Mouse (Mus musculus) intestine, embryonic 16.5 days (tissue): Measurements from ENCODE around the gene Cyp4f13. TPM values are rescaled to one million over a fixed set of nuclear protein-coding genes. Genes with fewer than 3 reads are reported as not detected.

ENCODE experiments used
- ATAC-seq: fragments of 200-750 bp; cut with Nextera tagmentation; 2 replicates; pipeline ENCODE4 v1.8.0; 2017; ENCODE audit warnings: moderate TSS enrichment, moderate library complexity
- H3K27ac ChIP-seq: fragments of 300-500 bp; sonication (generic); 2 replicates; pipeline ENCODE4 v1.5.1; 2014; ENCODE audit warnings: mild to moderate bottlenecking, low read length
- H3K27me3 ChIP-seq: fragments of 300-500 bp; sonication (generic); replicated peaks from 2 replicates; pipeline ENCODE4 v1.6.1; 2014; ENCODE audit warnings: low read length, control low read depth, mixed read lengths; ENCODE audit not compliant: control insufficient read depth, insufficient read depth
- H3K36me3 ChIP-seq: fragments of 300-500 bp; sonication (generic); 2 replicates; pipeline ENCODE4 v1.6.1; 2014; ENCODE audit warnings: low read length, control low read depth; ENCODE audit not compliant: control insufficient read depth, insufficient read depth
- H3K4me1 ChIP-seq: fragments of 300-500 bp; sonication (generic); 2 replicates; pipeline ENCODE4 v1.6.1; 2014; ENCODE audit warnings: low read length, control low read depth, mixed read lengths; ENCODE audit not compliant: control insufficient read depth, insufficient read depth
- H3K4me2 ChIP-seq: fragments of 300-500 bp; sonication (generic); 2 replicates; pipeline ENCODE4 v1.6.1; 2014; ENCODE audit warnings: low read depth, low read length, control low read depth
- H3K4me3 ChIP-seq: fragments of 300-500 bp; sonication (generic); 2 replicates; pipeline ENCODE4 v1.5.1; 2014; ENCODE audit warnings: mild to moderate bottlenecking, low read length
- H3K9ac ChIP-seq: fragments of 300-500 bp; sonication (generic); 2 replicates; pipeline ENCODE4 v1.6.1; 2014; ENCODE audit warnings: low read depth, low read length
- H3K9me3 ChIP-seq: fragments of 300-500 bp; sonication (generic); 2 replicates; pipeline ENCODE4 v1.6.1; 2016; ENCODE audit warnings: low read length, control low read depth; ENCODE audit not compliant: control insufficient read depth
- WGBS: fragments of 180-500 bp; shearing (Covaris S2); extraction: QIAGEN DNeasy Blood & Tissue Kit; methylation state at CpG from one replicate; pipeline ENCODE4 v1.1.7; 2014; 5-methylcytosine and 5-hydroxymethylcytosine counted together
- polyA plus RNA-seq: library from polyadenylated mRNA; unstranded; fragments of >200 nt; fragmentation: Nextera tagmentation; extraction: Ambion mirVana; gene quantifications from 2 replicates; pipeline ENCODE4 v1.2.1, GENCODE M21; 2015

The Cyp4f13 gene
- polyA plus RNA-seq, 1 experiment from 2014 or later = 30.5 TPM

- no peaks in the 10 kb centered on the region for H3K27me3 ChIP-seq
- 77% methylated on average over 11 of the region's 11 CpGs for WGBS
- no peaks in the 10 kb centered on the region for H3K36me3 ChIP-seq
- no peak overlapping the region for H3K4me3 ChIP-seq
- ATAC-seq = no peak
- no peak overlapping the region for H3K27ac ChIP-seq
- H3K9me3 ChIP-seq = no peaks in the 10 kb centered on the region
- H3K4me2 ChIP-seq = no peak overlapping the region
- no peak overlapping the region for H3K9ac ChIP-seq
- H3K4me1 ChIP-seq = peaks cover 13% of the 10 kb centered on the region
Observed at GRCm38 (mm10) chr17:32951006-32951405, 3.8 kb upstream of the Cyp4f13 start.

GRCm38 (mm10) chr17:32950136-32950535, 2.9 kb upstream of the Cyp4f13 start:
- no peak for ATAC-seq
- H3K27ac ChIP-seq = no peak overlapping the region
- H3K36me3 ChIP-seq = no peaks in the 10 kb centered on the region
- WGBS = 93% methylated on average over 3 of the region's 3 CpGs
- H3K4me3 ChIP-seq = no peak overlapping the region
- H3K4me1 ChIP-seq = peaks cover 13% of the 10 kb centered on the region
- no peaks in the 10 kb centered on the region for H3K9me3 ChIP-seq
- no peaks in the 10 kb centered on the region for H3K27me3 ChIP-seq
- no peak overlapping the region for H3K4me2 ChIP-seq
- no peak overlapping the region for H3K9ac ChIP-seq

- WGBS = 50% methylated on average over 9 of the region's 9 CpGs
- ATAC-seq = no peak; the same call in 1 of the 2 replicates
- Histone ChIP-seq H3K27ac (peak overlapping the region; percentile 77), H3K9me3 (no peaks in the 10 kb centered on the region), H3K4me2 (peak overlapping the region; percentile 92), H3K4me3 (peak overlapping the region; percentile 74), H3K4me1 (peaks cover 15% of the 10 kb centered on the region), H3K36me3 (no peaks in the 10 kb centered on the region), H3K9ac (peak overlapping the region; percentile 89), H3K27me3 (no peaks in the 10 kb centered on the region)
Observed at GRCm38 (mm10) chr17:32946716-32947115, 486 bp downstream of the Cyp4f13 start.

- Histone ChIP-seq H3K4me2 (no peak overlapping the region), H3K9ac (no peak overlapping the region), H3K4me1 (peaks cover 15% of the 10 kb centered on the region), H3K27ac (no peak overlapping the region), H3K4me3 (no peak overlapping the region), H3K9me3 (no peaks in the 10 kb centered on the region), H3K27me3 (no peaks in the 10 kb centered on the region), H3K36me3 (no peaks in the 10 kb centered on the region)
- ATAC-seq = no peak
- WGBS = 72% methylated on average over 3 of the region's 3 CpGs
Observed at GRCm38 (mm10) chr17:32944402-32945035, 2.7 kb downstream of the Cyp4f13 start.

- Histone ChIP-seq H3K4me1 (peaks cover 15% of the 10 kb centered on the region), H3K9me3 (no peaks in the 10 kb centered on the region), H3K27ac (no peak overlapping the region), H3K27me3 (no peaks in the 10 kb centered on the region), H3K4me2 (no peak overlapping the region), H3K9ac (no peak overlapping the region), H3K36me3 (no peaks in the 10 kb centered on the region), H3K4me3 (no peak overlapping the region)
- WGBS = 92% methylated on average over 3 of the region's 3 CpGs
- ATAC-seq = no peak
Observed at GRCm38 (mm10) chr17:32943661-32944060, 3.5 kb downstream of the Cyp4f13 start.

GRCm38 (mm10) chr17:32939831-32940230, 7.4 kb downstream of the Cyp4f13 start:
- no peak overlapping the region for H3K4me2 ChIP-seq
- H3K4me3 ChIP-seq = no peak overlapping the region
- ATAC-seq = no peak
- H3K4me1 ChIP-seq = 0 out of 2 replicates have a peak, but pooled peaks cover 2% of the 10 kb centered on the region
- WGBS = 84% methylated on average over 4 of the region's 4 CpGs
- no peaks in the 10 kb centered on the region for H3K9me3 ChIP-seq
- H3K27me3 ChIP-seq = no peaks in the 10 kb centered on the region
- H3K9ac ChIP-seq = no peak overlapping the region
- H3K36me3 ChIP-seq = no peaks in the 10 kb centered on the region
- H3K27ac ChIP-seq = no peak overlapping the region

- peak; percentile 88 for ATAC-seq
- 64% methylated on average over 5 of the region's 5 CpGs for WGBS
- peak overlapping the region; percentile 24 for H3K9ac ChIP-seq
Observed at GRCm38 (mm10) chr17:32927803-32928202, 19.4 kb downstream of the Cyp4f13 start.

GRCm38 (mm10) chr17:32924658-32925312, 22.4 kb downstream of the Cyp4f13 start:
- peak; percentile 87 for ATAC-seq
- no peaks in the 10 kb centered on the region for H3K36me3 ChIP-seq
- 15% methylated on average over 32 of the region's 32 CpGs for WGBS
- H3K9me3 ChIP-seq = no peaks in the 10 kb centered on the region
- peaks cover 29% of the 10 kb centered on the region for H3K4me1 ChIP-seq
- peak overlapping the region; percentile 68 for H3K4me2 ChIP-seq
- no peaks in the 10 kb centered on the region for H3K27me3 ChIP-seq
- H3K9ac ChIP-seq = peak overlapping the region; percentile 80
- peak overlapping the region; percentile 55 for H3K4me3 ChIP-seq
- peak overlapping the region; percentile 79 for H3K27ac ChIP-seq

More at GRCm38 (mm10) chr17:32927803-32928202, 19.4 kb downstream of the Cyp4f13 start:
- Histone ChIP-seq H3K4me1 (peaks cover 27% of the 10 kb centered on the region), H3K36me3 (no peaks in the 10 kb centered on the region), H3K9me3 (no peaks in the 10 kb centered on the region), H3K27ac (peak overlapping the region; percentile 88), H3K4me3 (no peak overlapping the region), H3K4me2 (0 out of 2 replicates have a peak overlapping the region, but pooled peaks have one; percentile 19), H3K27me3 (no peaks in the 10 kb centered on the region)

GRCm38 (mm10) chr17:32923681-32924080, 23.5 kb downstream of the Cyp4f13 start:
- H3K4me1 ChIP-seq = peaks cover 34% of the 10 kb centered on the region
- no peak overlapping the region for H3K4me3 ChIP-seq
- no peaks in the 10 kb centered on the region for H3K36me3 ChIP-seq
- WGBS = 88% methylated on average over 1 of the region's 1 CpGs
- no peak overlapping the region for H3K9ac ChIP-seq
- ATAC-seq = no peak
- H3K9me3 ChIP-seq = no peaks in the 10 kb centered on the region
- no peak overlapping the region for H3K27ac ChIP-seq
- no peaks in the 10 kb centered on the region for H3K27me3 ChIP-seq
- H3K4me2 ChIP-seq = no peak overlapping the region
